Comparison of ENCODE assay signal across 8 mouse cellular contexts in the genomic region with DNA sequence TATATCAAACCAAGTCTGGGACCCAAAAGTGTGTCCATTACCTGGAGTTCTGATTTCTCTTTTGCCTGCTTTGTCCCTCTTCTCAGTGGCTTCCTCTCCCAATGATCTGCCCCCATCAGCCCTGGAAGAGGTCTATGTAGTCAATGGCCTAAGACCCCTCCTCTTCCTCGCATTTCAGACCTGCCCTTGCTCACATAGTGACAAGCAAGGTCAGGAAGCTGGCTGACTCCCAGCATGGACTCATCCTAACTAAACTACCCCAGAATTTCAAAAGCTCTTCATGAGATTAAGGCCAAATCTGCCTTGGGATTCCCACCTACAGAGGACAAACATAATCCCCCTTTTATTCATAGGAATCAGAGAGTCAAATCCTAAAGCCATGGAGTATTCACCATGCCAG. TPM values are rescaled to one million over a fixed set of nuclear protein-coding genes. Genes with fewer than 3 reads are reported as not detected.
DNase-seq lines count a peak whose midpoint lies in the region; ATAC-seq and TF ChIP-seq lines count a peak whose summit lies in the region.

No protein-coding gene starts in this region.

- H3K4me3 ChIP-seq in heart, embryonic 10.5 days: peak overlapping the region; percentile 94; the same call in 1 of the 2 replicates
- no peak overlapping the region for H3K4me3 ChIP-seq in ES-Bruce4 (ENCODE audit: low read depth, low read length)
- H3K4me3 ChIP-seq in forebrain, embryonic 12.5 days (replicated peaks): peak overlapping the region; percentile 65; the same call in 1 of the 2 replicates
- H3K4me3 ChIP-seq in liver, embryonic 11.5 days (ENCODE audit: low read depth, low read length): peak overlapping the region; percentile 76; the same call in 1 of the 2 replicates

- H3K27ac ChIP-seq in heart, embryonic 10.5 days: peak overlapping the region; percentile 94
- H3K27ac ChIP-seq in ES-Bruce4 (ENCODE audit: insufficient read depth, low read length): no peak overlapping the region
- H3K27ac ChIP-seq in forebrain, embryonic 12.5 days: no peak overlapping the region
- H3K27ac ChIP-seq in liver, embryonic 11.5 days (ENCODE audit: low read depth, low read length): peak overlapping the region; percentile 100

- TF ChIP-seq CTCF in ES-Bruce4 (IDR thresholded peaks at IDR 0.05; ENCODE audit: low read depth, low read length): no peak

- intact Hi-C loops in heart, postnatal 10 days (cut with DNase I): loop anchor here (2.0 to 5.0 kb wide), 2 partner anchors 37 to 158 kb away; no protein-coding TSS in a partner anchor

- H3K9ac ChIP-seq in ES-Bruce4 (ENCODE audit: low read depth, poor library complexity, severe bottlenecking): 0 out of 2 replicates have a peak overlapping the region, but pooled peaks have one; percentile 15
- H3K9ac ChIP-seq in forebrain, embryonic 12.5 days: no peak overlapping the region
- H3K9ac ChIP-seq in liver, embryonic 11.5 days (ENCODE audit: low read depth, low read length): peak overlapping the region; percentile 59

- no peaks in the 10 kb centered on the region for H3K36me3 ChIP-seq in heart, embryonic 10.5 days
- H3K36me3 ChIP-seq in ES-Bruce4 (ENCODE audit: control insufficient read depth, insufficient read depth, low read length, poor library complexity, severe bottlenecking): no peaks in the 10 kb centered on the region
- H3K36me3 ChIP-seq in forebrain, embryonic 12.5 days (replicated peaks): no peaks in the 10 kb centered on the region
- peaks cover 11% of the 10 kb centered on the region for H3K36me3 ChIP-seq in liver, embryonic 11.5 days (ENCODE audit: control insufficient read depth, insufficient read depth, low read length)

- H3K27me3 ChIP-seq in heart, embryonic 10.5 days (ENCODE audit: insufficient read depth, poor library complexity, severe bottlenecking): peaks cover 5% of the 10 kb centered on the region; the same call in 1 of the 2 replicates
- no peaks in the 10 kb centered on the region for H3K27me3 ChIP-seq in ES-Bruce4 (ENCODE audit: control insufficient read depth, insufficient read depth, low read length, poor library complexity, severe bottlenecking)
- peaks cover 84% of the 10 kb centered on the region for H3K27me3 ChIP-seq in forebrain, embryonic 12.5 days
- H3K27me3 ChIP-seq in liver, embryonic 11.5 days (replicated peaks; ENCODE audit: control insufficient read depth, insufficient read depth, low read length): no peaks in the 10 kb centered on the region

- peak overlapping the region; percentile 100 for H3K4me2 ChIP-seq in forebrain, embryonic 12.5 days
- peak overlapping the region; percentile 99 for H3K4me2 ChIP-seq in liver, embryonic 11.5 days

- peaks cover 82% of the 10 kb centered on the region for H3K4me1 ChIP-seq in heart, embryonic 10.5 days
- peaks cover 4% of the 10 kb centered on the region for H3K4me1 ChIP-seq in ES-Bruce4 (ENCODE audit: control insufficient read depth, insufficient read depth, low read length)
- H3K4me1 ChIP-seq in forebrain, embryonic 12.5 days: peaks cover 33% of the 10 kb centered on the region
- peaks cover 61% of the 10 kb centered on the region for H3K4me1 ChIP-seq in liver, embryonic 11.5 days (replicated peaks; ENCODE audit: control insufficient read depth, insufficient read depth, low read length)

- no peak for ATAC-seq in forebrain, embryonic 12.5 days (ENCODE audit: low FRiP score)
- no peak for ATAC-seq in liver, embryonic 11.5 days (replicated peaks; ENCODE audit: low FRiP score)

- no peak for TF ChIP-seq POLR2A in ES-Bruce4 (IDR thresholded peaks at IDR 0.05; ENCODE audit: insufficient read depth, low read length)

- no peak for DNase-seq in heart, embryonic 10.5 days (ENCODE audit: low spot score)
- DNase-seq in heart, postnatal 10 days: no peak
- no peak for DNase-seq in liver, embryonic 11.5 days (ENCODE audit: low spot score)
- no peak for DNase-seq in layer of hippocampus, postnatal 25 days (ENCODE audit: extremely low spot score in 1 of 2, low spot score in 1 of 2)
- no peak for DNase-seq in c-Kit-positive CD71-positive TER-119-positive erythroid progenitor cells, embryonic 14.5 days (ENCODE audit: low spot score)
- no peak for DNase-seq in urinary bladder, adult 18-20 months (ENCODE audit: low spot score in 2 of 2)

- H3K9me3 ChIP-seq in heart, embryonic 10.5 days: no peaks in the 10 kb centered on the region
- H3K9me3 ChIP-seq in ES-Bruce4 (replicated peaks; ENCODE audit: control insufficient read depth, insufficient read depth, low read length, poor library complexity, severe bottlenecking): no peaks in the 10 kb centered on the region
- H3K9me3 ChIP-seq in forebrain, embryonic 12.5 days: no peaks in the 10 kb centered on the region
- H3K9me3 ChIP-seq in liver, embryonic 11.5 days (ENCODE audit: control insufficient read depth, low read length): no peaks in the 10 kb centered on the region

- TF ChIP-seq EP300 in ES-Bruce4 (IDR thresholded peaks at IDR 0.05; ENCODE audit: insufficient read depth, low read depth, low read length): no peak

- 38% methylated on average over 1 of the region's 1 CpGs for WGBS in heart, embryonic 10.5 days
- WGBS in forebrain, embryonic 12.5 days: 21% methylated on average over 1 of the region's 1 CpGs
- 33% methylated on average over 1 of the region's 1 CpGs for WGBS in liver, embryonic 11.5 days

RNA-seq across cellular contexts. Expression of a gene that starts 0.7 kb away (rescaled TPM):
- 73.5 and 78.8 TPM in 2 replicates for polyA plus RNA-seq in heart, embryonic 10.5 days (2016; fragmentation: Nextera tagmentation; extraction: Ambion mirVana)
- total RNA-seq in heart, postnatal 10 days (2021): 100 to 1,000 TPM in 1 of 2 experiments, 10 to 100 TPM in 1; 86.0 to 131 TPM
- polyA plus RNA-seq in ES-Bruce4 (2011; ENCODE audit: insufficient read depth, insufficient read length, low read depth, missing spikeins): 61.8 and 68.8 TPM in 2 replicates
- polyA plus RNA-seq in forebrain, embryonic 12.5 days (2016; fragmentation: Nextera tagmentation; extraction: Ambion mirVana): 136 and 158 TPM in 2 replicates
- polyA plus RNA-seq in liver, embryonic 11.5 days (2014; fragmentation: Nextera tagmentation; extraction: Ambion mirVana): 108 and 116 TPM in 2 replicates
- 10 to 100 TPM; 16.8 to 24.1 TPM for total RNA-seq in layer of hippocampus, postnatal 25 days (2021)

RNA-seq across cellular contexts. Expression of a gene that starts 1.3 kb away (rescaled TPM):
- 0.10 TPM in 1 of 2 replicates, not detected in the other for polyA plus RNA-seq in heart, embryonic 10.5 days (2016; fragmentation: Nextera tagmentation; extraction: Ambion mirVana)
- under 1 TPM in 1 of 2 experiments, not detected in 1; 0.10 TPM for total RNA-seq in heart, postnatal 10 days (2021)
- not detected in 2 replicates for polyA plus RNA-seq in ES-Bruce4 (2011; ENCODE audit: insufficient read depth, insufficient read length, low read depth, missing spikeins)
- polyA plus RNA-seq in forebrain, embryonic 12.5 days (2016; fragmentation: Nextera tagmentation; extraction: Ambion mirVana): 0.08 TPM in 1 of 2 replicates, not detected in the other
- polyA plus RNA-seq in liver, embryonic 11.5 days (2014; fragmentation: Nextera tagmentation; extraction: Ambion mirVana): 0.10 and 0.11 TPM in 2 replicates
- total RNA-seq in layer of hippocampus, postnatal 25 days (2021): not detected

Comparison
In these comparisons a context has a peak if more than half of its experiments do, and no peak if none do; other contexts are left out.
1. H3K27ac ChIP-seq: peak in heart, embryonic 10.5 days (single experiment) and liver, embryonic 11.5 days (single experiment); none in ES-Bruce4 (single experiment) and forebrain, embryonic 12.5 days (single experiment).